Mouse (Mus musculus): ENCODE data around the gene Itga9. TPM values are rescaled to one million over a fixed set of nuclear protein-coding genes. Genes with fewer than 3 reads are reported as not detected.
A peak's percentile ranks its signal among the peaks of the same experiment; 100 is the strongest.

Itga9 gene
- total RNA-seq, 1 experiment from 2014 or later = 81.0 TPM

DNA sequence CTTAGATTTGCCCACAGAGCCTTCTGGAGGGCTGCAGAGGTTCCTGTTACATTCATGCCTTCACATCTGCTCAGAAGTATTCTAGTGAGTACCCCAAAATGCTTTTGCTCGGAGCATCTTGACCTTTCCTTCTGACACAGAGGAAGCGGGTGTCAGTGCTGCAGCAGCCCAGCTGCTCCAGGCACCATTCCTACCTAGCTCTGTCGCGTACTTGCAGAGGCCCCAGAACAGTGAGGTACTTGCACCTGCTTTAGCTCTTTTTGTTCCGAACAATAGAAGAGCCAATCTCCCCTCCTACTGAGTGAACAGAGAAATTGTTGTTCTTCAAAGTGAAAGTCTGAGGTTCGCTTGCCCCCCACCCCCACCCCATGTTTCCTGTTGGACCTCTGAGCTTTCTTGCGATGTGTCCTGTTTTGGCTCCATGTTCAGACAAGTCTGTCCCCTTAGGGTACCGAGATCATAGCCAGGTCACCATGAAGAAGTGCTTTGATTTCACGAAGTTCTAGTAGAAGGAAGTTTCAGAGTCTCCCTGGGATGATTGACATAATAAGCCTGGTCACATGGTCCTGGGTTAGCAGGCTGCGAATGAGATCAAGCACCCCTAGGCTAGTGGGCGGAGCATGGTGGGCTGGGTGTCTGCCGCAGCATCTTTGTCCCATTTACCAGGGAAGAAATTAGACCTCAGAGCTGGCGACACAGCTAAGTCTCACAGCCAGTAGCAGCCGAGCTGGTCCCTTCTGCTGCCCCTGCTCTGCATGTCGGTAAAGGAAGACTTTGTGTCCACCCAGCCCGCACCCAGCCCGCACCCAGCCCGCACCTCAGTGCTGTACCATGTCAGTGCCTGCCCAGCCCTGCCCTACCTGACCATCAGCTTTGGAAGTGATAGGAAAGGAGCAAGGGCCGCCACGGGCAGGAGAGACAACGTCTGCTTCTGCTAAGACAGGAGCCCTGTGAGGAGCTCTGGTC lies 215.0 kb downstream of the Itga9 start:
- no peak for DNase-seq

GRCm38 (mm10) chr9:118822186-118822555 lies 215.7 kb downstream of the Itga9 start:
- DNase-seq = no peak

DNA sequence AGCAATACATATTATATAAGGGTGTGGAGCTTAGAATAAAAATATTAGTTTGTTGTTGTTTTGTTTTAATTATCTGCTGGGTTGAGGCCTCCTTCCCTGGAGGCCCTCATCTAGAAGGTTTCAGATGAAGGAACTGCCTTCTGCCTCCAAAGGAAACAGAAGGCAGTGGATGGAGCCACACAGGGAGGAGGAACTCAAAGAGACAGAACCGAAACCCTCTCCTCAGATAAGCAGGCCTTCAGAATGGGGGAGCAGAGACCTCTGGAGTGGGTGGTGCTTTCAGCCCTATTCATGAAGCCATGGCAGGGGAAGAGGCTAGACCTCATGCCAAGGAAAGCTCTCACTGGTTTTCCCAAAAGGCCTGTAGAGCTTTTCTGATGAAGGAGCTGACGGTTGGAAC lies 216.1 kb downstream of the Itga9 start:
- DNase-seq = no peak

DNA sequence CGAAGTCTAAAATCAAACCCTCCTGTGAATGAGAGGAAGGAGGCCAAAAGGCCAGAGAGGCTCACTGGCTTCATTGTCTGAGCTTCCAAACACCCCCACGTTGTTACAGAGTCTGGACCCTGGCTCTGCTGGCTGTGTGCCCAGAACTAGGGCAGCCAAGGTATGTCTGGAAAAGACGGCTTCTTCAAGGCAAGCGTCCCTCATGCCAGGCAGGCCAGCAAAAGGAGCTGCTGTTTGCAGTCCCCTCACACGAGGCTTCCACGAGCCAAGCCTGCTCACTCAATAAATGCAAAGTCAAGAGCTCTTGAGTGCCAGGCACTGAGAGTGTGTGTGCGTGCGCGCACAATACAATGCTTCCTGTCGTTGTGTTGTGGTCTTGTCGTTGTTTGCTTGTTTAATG lies 224.6 kb downstream of the Itga9 start:
- DNase-seq = no peak

DNA sequence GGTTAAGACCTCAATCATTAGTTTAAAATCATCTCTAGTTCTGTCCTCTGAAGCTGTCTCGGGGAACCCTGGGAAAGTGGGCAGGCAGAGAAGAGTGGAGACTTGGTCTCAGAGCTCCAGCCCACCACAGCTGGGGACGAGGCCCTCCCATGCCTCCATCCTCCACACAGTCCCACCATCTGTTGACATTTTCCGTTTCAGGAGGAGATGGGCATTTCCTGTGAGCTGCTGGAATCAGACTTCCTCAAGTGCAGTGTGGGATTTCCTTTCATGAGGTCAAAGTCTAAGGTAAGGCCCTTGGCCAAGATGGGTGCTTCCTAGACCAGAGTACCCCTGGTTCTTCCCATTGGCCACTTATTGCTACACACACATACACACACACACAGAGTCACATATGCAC lies 226.0 kb downstream of the Itga9 start:
- no peak for DNase-seq

GRCm38 (mm10) chr9:118833413-118833812 lies 226.9 kb downstream of the Itga9 start:
- DNase-seq = no peak

DNA sequence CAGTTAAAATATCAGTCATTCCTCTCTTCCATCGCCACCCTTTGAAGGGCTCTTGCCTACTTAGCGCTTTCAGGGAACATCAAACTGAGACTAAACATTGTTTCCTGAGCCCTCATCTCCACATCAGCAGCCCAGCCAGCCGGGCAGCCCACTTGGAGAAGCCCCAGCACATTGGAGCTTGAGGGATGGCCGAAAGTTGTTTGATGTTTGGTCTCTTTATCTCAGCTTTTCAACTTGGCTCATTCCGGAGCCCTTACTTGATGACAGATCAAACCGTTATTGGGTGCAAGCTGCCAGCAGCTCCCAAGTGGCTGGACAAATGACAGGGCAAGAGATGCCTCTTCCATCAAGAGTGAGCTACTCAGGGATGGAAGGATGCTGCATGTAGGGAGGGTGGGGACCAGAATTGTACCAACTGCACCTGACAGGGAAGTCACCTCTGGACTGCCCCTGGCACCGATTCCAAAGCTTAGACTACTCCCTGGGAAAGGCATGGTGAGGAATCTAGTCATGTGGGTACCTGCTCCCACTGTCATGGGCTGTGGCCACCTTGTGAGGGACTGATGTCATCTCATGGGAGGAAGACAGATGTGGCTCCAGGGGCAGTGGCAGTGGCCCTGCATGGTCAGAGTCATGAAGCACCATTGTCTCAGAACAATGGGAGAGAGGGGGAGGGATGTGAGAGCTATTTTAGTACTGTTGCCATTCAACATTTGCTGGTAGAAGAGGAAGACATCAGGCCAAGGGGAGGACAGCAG lies 232.6 kb downstream of the Itga9 start:
- DNase-seq = no peak

DNA sequence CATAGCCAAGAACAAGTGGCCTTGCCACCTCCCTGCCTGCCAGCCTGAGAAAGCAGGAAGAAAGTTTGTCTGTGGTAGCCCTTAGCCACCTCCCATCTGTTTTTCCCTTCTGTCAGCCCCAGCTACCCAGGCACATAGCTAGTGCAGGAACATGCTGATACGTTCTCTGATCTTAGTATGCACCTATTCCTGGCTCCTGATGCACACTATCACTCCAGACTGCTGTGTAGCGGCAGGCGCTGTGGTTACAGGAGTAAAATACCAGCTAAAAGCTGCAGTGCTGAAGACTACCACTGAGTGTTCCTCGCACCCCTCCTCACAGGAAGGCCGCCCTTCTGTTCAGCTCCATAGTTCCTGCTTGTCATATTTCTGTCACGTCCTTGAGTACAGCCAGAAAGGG lies 234.8 kb downstream of the Itga9 start:
- DNase-seq = no peak

DNA sequence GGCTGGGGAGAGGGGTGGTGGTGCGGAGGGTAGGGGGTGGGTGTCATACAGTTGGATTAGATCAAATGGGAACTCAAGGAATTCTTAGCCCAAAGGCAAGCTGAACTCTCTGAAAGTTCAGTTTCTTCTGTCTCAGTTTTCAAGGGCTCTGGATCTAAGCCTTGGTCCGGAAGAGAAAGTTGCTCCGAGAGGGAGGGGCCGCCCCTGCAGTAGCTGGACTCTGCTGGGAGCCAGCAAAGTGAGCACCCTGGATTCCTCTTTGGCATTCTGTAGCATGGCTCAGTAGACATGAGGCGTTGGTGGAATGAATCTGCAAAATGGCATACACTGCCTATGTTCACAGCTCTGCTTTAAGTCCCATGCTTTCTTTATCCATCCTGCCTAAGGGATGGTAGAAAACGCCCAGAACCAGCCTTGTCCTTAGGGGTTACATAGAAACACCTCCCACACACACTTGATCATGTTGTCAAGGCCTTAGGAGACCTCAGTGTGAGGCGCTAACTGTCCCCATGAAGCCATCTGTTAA lies 235.5 kb downstream of the Itga9 start:
- no peak for DNase-seq

DNA sequence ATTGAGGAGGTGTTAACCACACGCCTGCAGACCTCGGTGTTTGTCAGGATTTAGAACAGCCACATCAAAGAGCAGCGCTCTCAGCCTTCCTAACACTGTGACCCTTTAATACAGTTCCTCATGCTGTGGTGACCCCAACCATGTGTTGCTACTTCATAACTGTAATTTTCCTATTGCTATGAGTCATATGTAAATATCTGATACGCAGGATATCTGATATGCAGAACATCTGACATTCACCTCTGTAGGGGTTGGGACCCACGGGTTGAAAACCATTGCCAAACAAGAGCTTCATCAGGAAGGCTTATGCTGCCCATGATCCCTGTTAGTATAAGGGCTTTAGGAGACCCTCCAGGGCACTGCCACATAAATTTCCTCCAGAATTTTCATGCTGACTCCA lies 237.2 kb downstream of the Itga9 start:
- no peak for DNase-seq

DNA sequence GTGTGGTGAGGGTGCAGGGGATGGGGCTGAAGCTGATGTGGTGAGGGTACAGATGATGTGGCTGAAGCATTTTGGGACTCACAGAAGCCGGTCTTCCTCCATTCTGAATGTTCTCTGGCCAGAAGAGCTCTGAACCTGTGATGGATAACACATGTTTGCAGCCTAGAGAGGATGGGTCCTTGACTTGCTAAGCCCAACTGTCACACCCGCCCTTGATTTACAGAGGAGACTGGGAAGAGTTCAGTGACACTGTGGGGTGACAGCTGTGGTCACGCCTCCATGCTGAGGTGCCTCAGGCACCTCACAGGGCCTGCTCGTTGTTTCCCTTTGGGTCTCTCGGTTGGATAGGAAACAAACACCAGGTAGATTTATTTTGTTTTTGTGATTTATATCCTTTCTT lies 238.5 kb downstream of the Itga9 start:
- no peak for DNase-seq

GRCm38 (mm10) chr9:118846766-118847165 lies 240.3 kb downstream of the Itga9 start:
- no peak for DNase-seq

DNA sequence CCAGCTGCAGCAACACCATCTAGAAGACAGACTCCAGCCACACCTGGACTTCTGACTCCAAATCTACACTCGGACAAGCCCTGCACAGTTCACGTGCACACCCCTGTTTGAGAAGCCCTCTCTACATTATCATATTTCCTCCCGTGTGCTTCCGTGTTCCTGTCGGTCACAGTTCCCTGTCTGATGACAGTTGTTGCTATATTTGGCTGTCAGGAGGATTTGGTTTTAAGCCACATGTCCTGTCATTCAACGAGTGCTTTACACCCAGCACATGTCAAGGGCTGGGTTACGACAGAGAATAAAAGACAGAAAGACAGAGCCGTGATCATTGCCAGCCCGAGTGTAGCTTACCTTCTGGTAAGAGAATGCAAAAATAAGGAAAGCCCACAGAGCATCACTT lies 250.2 kb downstream of the Itga9 start:
- DNase-seq = no peak

DNA sequence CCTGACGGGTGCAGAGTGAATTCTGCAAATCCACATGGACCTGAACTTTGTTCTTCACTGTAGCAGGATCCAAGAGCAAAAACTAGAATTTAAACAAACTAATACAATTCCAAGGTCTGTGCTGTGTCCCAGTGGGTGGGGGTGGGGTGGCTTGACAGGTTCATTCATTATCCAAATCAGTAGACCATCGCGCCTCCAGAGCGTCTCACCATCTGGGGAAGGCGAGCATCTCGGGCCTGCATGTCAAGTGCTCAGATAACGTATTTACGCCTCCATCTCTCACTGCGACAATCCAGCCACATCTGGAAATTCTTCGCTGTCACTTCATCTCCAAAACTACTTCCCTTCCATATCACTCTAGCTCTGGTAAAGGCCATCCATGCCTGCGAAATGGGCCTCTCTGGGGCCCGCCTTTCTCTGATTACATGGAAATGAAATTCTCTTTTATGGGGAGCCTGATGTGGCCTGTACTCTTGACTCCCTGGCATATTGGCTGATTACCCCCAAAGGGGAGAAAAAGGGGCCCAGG lies 254.2 kb downstream of the Itga9 start:
- DNase-seq = no peak

GRCm38 (mm10) chr9:118862214-118862613 lies 255.7 kb downstream of the Itga9 start:
- no peak for DNase-seq

DNA sequence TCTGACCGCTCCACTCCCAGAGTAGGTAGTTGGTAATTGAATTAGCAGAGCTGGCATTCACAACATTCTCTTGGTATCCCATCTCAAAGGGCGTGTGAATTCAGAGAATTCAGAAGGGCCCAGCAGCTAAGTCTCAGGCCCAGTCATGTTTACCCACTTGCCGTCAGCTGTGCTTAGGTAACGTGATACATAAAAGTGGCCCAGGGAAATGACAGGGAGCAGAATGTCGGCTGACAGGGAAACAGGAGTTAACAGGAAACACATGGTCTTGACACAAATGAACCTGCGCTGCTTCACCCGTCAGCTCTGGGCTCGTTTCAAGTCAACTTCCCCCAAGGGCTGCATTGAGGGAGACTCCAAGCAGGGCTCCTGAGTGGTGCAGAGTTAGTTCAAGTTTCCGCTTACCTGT lies 256.4 kb downstream of the Itga9 start:
- no peak for DNase-seq

- DNase-seq = no peak
These were observed 257.0 kb downstream of the Itga9 start for GRCm38 (mm10) chr9:118863528-118863927.

DNA sequence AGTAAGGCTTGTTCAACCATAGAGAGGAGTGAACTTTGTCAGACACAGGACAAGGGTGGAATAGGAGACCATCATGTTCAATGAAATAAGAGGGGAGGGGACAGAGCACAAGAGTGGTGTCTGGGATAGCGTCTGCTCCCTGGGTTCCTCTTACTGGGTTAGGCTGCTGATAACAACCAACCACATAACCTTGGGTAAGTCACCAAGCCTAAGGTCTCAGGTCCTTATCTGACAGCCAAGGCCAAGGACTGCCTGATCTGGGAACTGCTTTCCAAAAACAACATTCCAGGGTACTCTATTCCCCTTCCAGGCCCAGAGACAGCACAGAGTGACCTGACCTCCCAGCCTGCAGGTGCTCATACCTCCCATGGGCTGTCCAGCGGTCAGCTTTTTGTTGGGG lies 260.5 kb downstream of the Itga9 start:
- no peak for DNase-seq

DNA sequence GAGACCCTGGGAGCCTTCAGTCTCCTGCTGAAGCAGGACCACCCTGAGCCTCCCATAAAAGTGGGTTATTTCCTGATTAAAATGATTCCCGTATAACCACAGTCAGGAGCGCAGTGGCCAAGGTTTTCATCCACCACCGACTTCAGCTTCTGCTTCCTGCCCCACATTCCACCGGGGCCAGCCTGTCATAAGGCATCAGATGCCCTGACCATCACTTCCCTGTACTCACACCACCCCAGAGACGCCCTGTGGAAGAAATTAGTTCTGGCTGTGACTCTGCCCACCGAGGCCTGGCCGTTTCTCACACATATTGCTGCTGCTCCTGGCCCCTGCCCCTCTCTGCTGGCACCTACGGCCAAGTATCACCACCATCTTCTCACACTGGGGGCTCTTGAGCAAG lies 261.4 kb downstream of the Itga9 start:
- DNase-seq = no peak

GRCm38 (mm10) chr9:118871089-118871488 lies 264.6 kb downstream of the Itga9 start:
- peak; percentile 44 for DNase-seq

DNA sequence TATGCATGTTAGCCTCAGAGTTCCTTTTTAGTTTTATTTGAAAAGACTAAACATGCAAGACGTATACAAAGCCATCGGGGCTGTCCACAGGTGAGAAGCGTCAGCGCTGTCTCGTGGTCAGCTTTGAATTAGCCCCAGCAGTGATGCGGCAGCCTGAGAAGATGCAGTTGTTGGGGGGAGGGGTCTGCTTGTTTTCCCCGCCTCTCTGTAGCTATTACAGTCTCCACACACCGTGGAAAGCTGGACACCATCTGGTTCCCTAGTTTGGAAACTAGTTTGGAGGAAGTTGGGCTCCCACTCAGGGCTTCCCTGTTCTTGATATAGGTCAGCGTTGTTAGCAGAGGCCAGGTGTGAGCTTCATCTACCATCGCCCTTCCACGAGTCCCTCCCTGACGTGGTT lies 266.5 kb downstream of the Itga9 start:
- no peak for DNase-seq

DNA sequence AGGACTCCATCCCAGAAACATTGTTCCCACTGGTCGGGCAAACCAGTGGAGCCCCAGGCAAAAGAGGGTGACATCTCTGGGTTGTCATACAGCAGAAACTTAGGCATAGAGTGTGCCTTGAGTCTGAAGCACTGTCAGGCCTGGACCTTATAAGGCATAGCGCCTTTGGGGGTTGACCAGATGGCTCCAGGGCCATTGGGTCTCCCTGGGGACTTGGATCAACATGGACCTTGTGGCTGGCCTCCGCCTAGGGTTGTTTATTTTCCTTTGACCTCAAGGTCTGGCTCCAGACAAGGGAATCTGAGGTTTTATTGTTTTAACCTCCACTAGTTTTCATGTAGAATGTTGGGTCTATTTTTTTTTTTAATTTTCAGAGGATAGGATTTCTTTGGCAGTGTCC lies 267.1 kb downstream of the Itga9 start:
- peak; percentile 38 for DNase-seq

- DNase-seq = no peak
These were observed 269.2 kb downstream of the Itga9 start for GRCm38 (mm10) chr9:118875705-118876104.

All from adrenal gland, postnatal 25 days (tissue).